Mouse (Mus musculus) embryonic facial prominence, embryonic 15.5 days (tissue): ENCODE measurements around the gene Atxn10. TPM values are rescaled to one million over a fixed set of nuclear protein-coding genes. Genes with fewer than 3 reads are reported as not detected.
"Not testable (repeated sequence)": the region's sequence is repeated elsewhere in the genome, so short reads cannot be mapped to it uniquely, and the experiment has no call there.

Experiments used
- ATAC-seq: fragments of 200-750 bp; cut with Nextera tagmentation; 2 replicates; pipeline ENCODE4 v1.8.0; 2017; ENCODE audit warnings: low read depth, moderate TSS enrichment; ENCODE audit not compliant: insufficient number of reproducible peaks, low FRiP score, low TSS enrichment
- H3K27ac ChIP-seq: fragments of 300-500 bp; sonication (generic); replicated peaks from 2 replicates; pipeline ENCODE4 v1.5.1; 2015; ENCODE audit warnings: mild to moderate bottlenecking, inconsistent platforms
- H3K27me3 ChIP-seq: fragments of 300-500 bp; sonication (generic); 2 replicates; pipeline ENCODE4 v1.6.1; 2015; ENCODE audit warnings: inconsistent platforms
- H3K36me3 ChIP-seq: fragments of 300-500 bp; sonication (generic); 2 replicates; pipeline ENCODE4 v1.6.1; 2015; ENCODE audit warnings: mild to moderate bottlenecking, inconsistent platforms
- H3K4me1 ChIP-seq: fragments of 300-500 bp; sonication (generic); 2 replicates; pipeline ENCODE4 v1.6.1; 2015; ENCODE audit warnings: inconsistent platforms
- H3K4me2 ChIP-seq: fragments of 300-500 bp; sonication (generic); replicated peaks from 2 replicates; pipeline ENCODE4 v1.6.1; 2015; ENCODE audit warnings: mild to moderate bottlenecking, inconsistent platforms
- H3K4me3 ChIP-seq: fragments of 300-500 bp; sonication (generic); replicated peaks from 2 replicates; pipeline ENCODE4 v1.5.1; 2015; ENCODE audit warnings: mild to moderate bottlenecking, inconsistent platforms
- H3K9ac ChIP-seq: fragments of 300-500 bp; sonication (generic); 2 replicates; pipeline ENCODE4 v1.6.1; 2015; ENCODE audit warnings: inconsistent platforms
- H3K9me3 ChIP-seq: fragments of 300-500 bp; sonication (generic); replicated peaks from 2 replicates; pipeline ENCODE4 v1.6.1; 2016; ENCODE audit warnings: inconsistent platforms
- whole genome bisulfite sequencing: fragments of 180-500 bp; shearing (Covaris S2); methylation state at CpG from one replicate; pipeline ENCODE4 v1.1.7; 2015; 5-methylcytosine and 5-hydroxymethylcytosine counted together
- polyA plus RNA-seq: library from polyadenylated mRNA; unstranded; fragments of >200 nt; fragmentation: Nextera tagmentation; extraction: Ambion mirVana; gene quantifications from 2 replicates; pipeline ENCODE4 v1.2.1, GENCODE M21; 2015

Atxn10 gene
- polyA plus RNA-seq, 1 experiment from 2014 or later, result 269 TPM

DNA sequence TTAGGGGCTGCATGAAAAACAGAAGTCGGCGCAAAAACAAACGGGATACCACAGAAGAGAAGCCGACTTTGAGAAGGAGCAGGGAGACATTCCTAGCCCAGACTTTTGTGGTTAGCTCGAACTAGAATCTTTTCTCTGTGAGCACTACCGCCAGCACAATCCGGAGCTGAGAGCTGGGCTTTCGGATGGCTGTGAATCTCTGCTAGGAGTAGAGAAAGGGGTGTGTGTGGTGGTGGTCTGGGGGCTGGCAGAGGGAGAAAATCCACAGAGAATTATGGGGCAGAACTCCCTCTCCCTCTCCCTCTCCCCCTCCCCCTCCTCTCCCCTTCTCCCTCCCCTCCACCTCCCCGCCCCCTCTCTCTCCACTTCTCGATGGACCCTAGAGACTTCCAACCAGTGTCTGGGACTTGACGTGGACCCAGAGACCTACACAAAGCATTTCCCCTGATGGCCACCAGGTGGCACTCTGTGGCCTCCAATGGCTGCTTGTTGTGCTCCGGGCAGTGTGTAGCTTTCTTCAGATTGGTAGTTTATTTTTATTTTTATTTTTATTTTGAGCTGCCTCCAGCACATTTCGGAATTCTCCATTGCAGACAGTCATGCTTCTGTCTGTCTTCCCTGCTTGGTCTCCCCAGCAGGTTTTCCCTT lies 20.5 kb upstream of the Atxn10 start:
- no peak overlapping the region for H3K4me2 ChIP-seq
- WGBS, result 26% methylated on average over 13 of the region's 13 CpGs
- 0 out of 2 replicates have a peak, but pooled peaks cover 8% of the 10 kb centered on the region for H3K27me3 ChIP-seq
- H3K36me3 ChIP-seq, result no peaks in the 10 kb centered on the region
- no peak overlapping the region for H3K27ac ChIP-seq
- H3K9me3 ChIP-seq, result no peaks in the 10 kb centered on the region
- no peak overlapping the region for H3K9ac ChIP-seq
- peak; percentile 64; the same call in 1 of the 2 replicates for ATAC-seq
- no peak overlapping the region for H3K4me3 ChIP-seq
- 0 out of 2 replicates have a peak, but pooled peaks cover 2% of the 10 kb centered on the region for H3K4me1 ChIP-seq

- Histone ChIP-seq H3K9ac (no peak overlapping the region), H3K9me3 (no peaks in the 10 kb centered on the region), H3K27me3 (0 out of 2 replicates have a peak, but pooled peaks cover 8% of the 10 kb centered on the region), H3K4me2 (no peak overlapping the region), H3K27ac (no peak overlapping the region), H3K4me1 (0 out of 2 replicates have a peak, but pooled peaks cover 2% of the 10 kb centered on the region), H3K4me3 (no peak overlapping the region), H3K36me3 (no peaks in the 10 kb centered on the region)
- 43% methylated on average over 14 of the region's 14 CpGs for WGBS
- ATAC-seq, result no peak
These were observed 19.5 kb upstream of the Atxn10 start for GRCm38 (mm10) chr15:85316342-85317140.

DNA sequence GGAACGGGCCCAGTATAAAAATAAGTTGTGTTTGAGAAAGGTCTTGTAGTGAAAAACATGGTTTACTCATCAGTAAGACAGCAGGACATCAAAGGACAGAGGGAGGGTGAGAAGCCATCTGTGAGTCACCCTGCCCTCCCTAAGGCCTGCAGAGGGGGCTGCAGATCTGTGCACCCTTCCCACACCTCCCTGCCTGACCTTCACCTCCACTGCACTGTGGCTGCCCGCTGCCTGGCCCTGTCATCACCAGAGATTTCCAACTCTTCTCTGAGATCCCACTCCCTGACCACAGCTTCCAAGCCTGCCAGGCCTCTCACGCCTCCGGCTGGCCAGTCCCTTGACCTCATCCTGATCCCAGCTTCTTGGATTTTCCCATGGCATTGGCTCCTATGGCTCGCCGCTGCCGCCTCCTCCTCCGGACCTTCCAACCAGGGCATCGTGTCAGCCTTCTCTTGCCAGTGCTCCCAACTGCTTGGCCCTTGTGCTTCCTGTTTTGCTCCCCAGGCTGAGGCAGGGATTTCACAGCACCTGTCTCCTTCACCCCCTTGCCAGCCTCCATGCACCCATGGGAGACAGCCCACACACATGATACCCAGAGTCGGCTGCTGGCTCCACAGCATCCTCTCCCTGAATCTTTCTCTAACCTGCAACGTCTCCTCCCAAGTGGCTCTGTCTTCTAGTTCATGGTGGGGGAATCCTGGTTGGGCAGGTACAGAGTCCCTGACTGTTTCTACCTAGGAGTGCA lies 15.9 kb upstream of the Atxn10 start:
- H3K9ac ChIP-seq, result no peak overlapping the region
- no peaks in the 10 kb centered on the region for H3K36me3 ChIP-seq
- H3K9me3 ChIP-seq, result no peaks in the 10 kb centered on the region
- WGBS, result 81% methylated on average over 11 of the region's 11 CpGs
- H3K27me3 ChIP-seq, result 0 out of 2 replicates have a peak, but pooled peaks cover 8% of the 10 kb centered on the region
- H3K4me3 ChIP-seq, result no peak overlapping the region
- 0 out of 2 replicates have a peak, but pooled peaks cover 2% of the 10 kb centered on the region for H3K4me1 ChIP-seq
- H3K4me2 ChIP-seq, result no peak overlapping the region
- H3K27ac ChIP-seq, result no peak overlapping the region
- ATAC-seq, result no peak

- WGBS, result 87% methylated on average over 4 of the region's 4 CpGs
These were observed 12.8 kb upstream of the Atxn10 start for GRCm38 (mm10) chr15:85323214-85323613.

DNA sequence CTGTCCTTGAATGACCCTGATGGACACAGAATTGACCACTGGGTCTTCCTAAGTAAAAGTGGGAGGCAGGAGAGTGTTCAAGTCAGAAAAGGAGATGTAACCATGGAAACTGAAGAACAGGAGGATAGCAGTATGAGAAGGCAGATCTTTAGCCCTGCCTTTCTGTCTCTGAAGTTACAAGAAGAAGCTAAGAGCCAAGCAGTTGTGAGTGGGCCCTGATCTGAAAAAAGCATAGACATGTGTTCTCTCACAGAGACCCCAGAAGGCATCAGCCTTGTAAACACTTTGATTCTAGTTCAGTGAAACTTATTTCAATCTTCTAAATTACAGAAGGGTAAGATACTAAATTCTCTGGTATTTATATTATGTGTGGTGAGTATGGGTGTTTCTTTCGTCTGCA lies 11.6 kb upstream of the Atxn10 start:
- H3K9me3 ChIP-seq, result no peaks in the 10 kb centered on the region
- no peak overlapping the region for H3K4me3 ChIP-seq
- H3K27ac ChIP-seq, result no peak overlapping the region
- H3K4me1 ChIP-seq, result 0 out of 2 replicates have a peak, but pooled peaks cover 4% of the 10 kb centered on the region
- H3K36me3 ChIP-seq, result no peaks in the 10 kb centered on the region
- no peak for ATAC-seq
- no peak overlapping the region for H3K4me2 ChIP-seq
- H3K27me3 ChIP-seq, result 0 out of 2 replicates have a peak, but pooled peaks cover 5% of the 10 kb centered on the region
- no peak overlapping the region for H3K9ac ChIP-seq
- 83% methylated on average over 1 of the region's 1 CpGs for WGBS

More at GRCm38 (mm10) chr15:85323214-85323613, 12.8 kb upstream of the Atxn10 start:
- no peaks in the 10 kb centered on the region for H3K9me3 ChIP-seq
- ATAC-seq, result no peak
- no peak overlapping the region for H3K4me2 ChIP-seq
- H3K36me3 ChIP-seq, result no peaks in the 10 kb centered on the region
- no peak overlapping the region for H3K4me3 ChIP-seq
- no peak overlapping the region for H3K27ac ChIP-seq
- 0 out of 2 replicates have a peak, but pooled peaks cover 4% of the 10 kb centered on the region for H3K4me1 ChIP-seq
- H3K9ac ChIP-seq, result no peak overlapping the region
- 0 out of 2 replicates have a peak, but pooled peaks cover 5% of the 10 kb centered on the region for H3K27me3 ChIP-seq

GRCm38 (mm10) chr15:85327808-85328207 lies 8.2 kb upstream of the Atxn10 start:
- no peak overlapping the region for H3K27ac ChIP-seq
- H3K4me3 ChIP-seq, result no peak overlapping the region
- H3K27me3 ChIP-seq, result no peaks in the 10 kb centered on the region
- no peak overlapping the region for H3K9ac ChIP-seq
- no peak for ATAC-seq
- 45% methylated on average over 11 of the region's 11 CpGs for WGBS
- 0 out of 2 replicates have a peak, but pooled peaks cover 4% of the 10 kb centered on the region for H3K4me1 ChIP-seq
- H3K4me2 ChIP-seq, result no peak overlapping the region
- H3K9me3 ChIP-seq, result no peaks in the 10 kb centered on the region
- H3K36me3 ChIP-seq, result no peaks in the 10 kb centered on the region

DNA sequence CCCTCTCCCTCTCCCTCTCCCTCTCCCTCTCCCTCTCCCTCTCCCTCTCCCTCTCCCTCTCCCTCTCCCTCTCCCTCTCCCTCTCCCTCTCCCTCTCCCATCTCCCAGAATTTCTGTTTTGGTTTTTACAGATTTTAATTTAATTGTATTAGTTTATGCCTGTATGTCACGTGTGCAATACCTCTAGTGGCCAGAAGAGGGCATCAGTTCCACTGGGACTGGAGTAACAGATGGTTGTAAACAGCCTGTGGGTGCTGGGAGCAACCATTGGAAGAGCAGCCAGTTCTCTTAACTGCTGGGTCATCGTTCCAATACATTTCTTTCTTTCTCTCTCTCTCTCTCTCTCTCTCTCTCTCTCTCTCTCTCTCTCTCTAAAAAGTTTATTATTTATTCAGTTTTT lies 7.6 kb upstream of the Atxn10 start:
- not testable (repeated sequence) for H3K4me2 ChIP-seq, H3K9ac ChIP-seq, H3K27ac ChIP-seq, H3K27me3 ChIP-seq, H3K4me1 ChIP-seq, H3K9me3 ChIP-seq, H3K4me3 ChIP-seq, H3K36me3 ChIP-seq, ATAC-seq
- WGBS, result 94% methylated on average over 2 of the region's 2 CpGs

DNA sequence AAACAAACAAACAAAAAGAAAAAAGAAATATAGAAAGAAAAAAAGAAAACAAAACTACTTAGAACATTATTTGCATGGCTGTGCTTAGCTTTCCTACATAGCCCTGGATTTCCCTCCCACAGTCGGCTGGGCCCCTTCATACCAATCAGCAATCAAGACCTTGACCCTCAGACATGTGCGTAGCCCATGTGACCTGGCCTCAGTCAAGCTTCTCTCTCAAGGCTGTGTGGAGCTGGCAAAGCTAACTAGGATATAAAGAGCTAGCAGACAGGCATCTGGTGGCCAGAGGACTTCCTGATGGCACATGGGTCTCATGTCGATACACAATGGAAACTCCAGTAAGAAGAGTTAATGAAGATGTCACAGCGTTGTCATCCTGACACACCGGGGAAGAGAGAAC lies 6.9 kb upstream of the Atxn10 start:
- Histone ChIP-seq H3K36me3 (no peaks in the 10 kb centered on the region), H3K9me3 (no peaks in the 10 kb centered on the region), H3K9ac (no peak overlapping the region), H3K4me3 (no peak overlapping the region), H3K27me3 (no peaks in the 10 kb centered on the region), H3K4me1 (0 out of 2 replicates have a peak, but pooled peaks cover 4% of the 10 kb centered on the region), H3K4me2 (no peak overlapping the region), H3K27ac (no peak overlapping the region)
- ATAC-seq, result no peak
- 82% methylated on average over 5 of the region's 5 CpGs for WGBS

- no peak for ATAC-seq
- Histone ChIP-seq H3K27me3 (no peaks in the 10 kb centered on the region), H3K4me3 (no peak overlapping the region), H3K4me2 (no peak overlapping the region), H3K4me1 (0 out of 2 replicates have a peak, but pooled peaks cover 4% of the 10 kb centered on the region), H3K36me3 (no peaks in the 10 kb centered on the region), H3K9me3 (no peaks in the 10 kb centered on the region), H3K9ac (no peak overlapping the region), H3K27ac (no peak overlapping the region)
- 67% methylated on average over 6 of the region's 6 CpGs for WGBS
These were observed 6.0 kb upstream of the Atxn10 start for GRCm38 (mm10) chr15:85330024-85330423.

DNA sequence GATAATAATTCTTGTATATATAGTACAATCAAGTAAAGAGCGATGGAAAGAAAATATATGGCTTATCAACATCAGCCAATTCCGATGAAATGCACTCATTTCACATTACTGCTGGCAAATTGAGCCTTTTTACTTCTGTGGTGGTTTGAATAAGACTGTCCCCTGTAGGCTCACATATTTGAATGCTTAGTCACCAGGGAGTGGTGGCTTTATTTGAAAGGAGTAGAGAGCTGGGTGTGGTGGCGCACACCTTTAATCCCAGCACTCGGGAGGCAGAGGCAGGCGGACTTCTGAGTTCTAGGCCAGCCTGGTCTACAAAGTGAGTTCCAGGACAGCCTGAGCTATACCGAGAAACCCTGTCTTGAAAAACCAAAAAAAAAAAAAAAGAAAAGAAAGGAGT lies 2.5 kb upstream of the Atxn10 start:
- not testable (repeated sequence) for H3K27ac ChIP-seq, H3K4me1 ChIP-seq, H3K27me3 ChIP-seq, H3K4me2 ChIP-seq, ATAC-seq, H3K4me3 ChIP-seq, H3K9ac ChIP-seq, H3K9me3 ChIP-seq, H3K36me3 ChIP-seq
- WGBS, result 87% methylated on average over 6 of the region's 6 CpGs

- 74% methylated on average over 3 of the region's 3 CpGs for WGBS
- Histone ChIP-seq H3K36me3 (no peaks in the 10 kb centered on the region), H3K4me3 (no peak overlapping the region), H3K4me2 (no peak overlapping the region), H3K27me3 (no peaks in the 10 kb centered on the region), H3K9me3 (no peaks in the 10 kb centered on the region), H3K4me1 (peaks cover 9% of the 10 kb centered on the region), H3K9ac (no peak overlapping the region), H3K27ac (no peak overlapping the region)
- ATAC-seq, result no peak
These were observed 1.8 kb upstream of the Atxn10 start for GRCm38 (mm10) chr15:85334234-85334633.
